Mouse (Mus musculus) heart, embryonic 10.5 days (tissue): ENCODE measurements at regions not wholly inside any gene's neighbourhood (a gene's known extent, or its start where the extent isn't known, plus 50 kb on each side); places are given as distances from the start of the nearest gene placed in this dataset.
"Not testable (repeated sequence)": the region's sequence is repeated elsewhere in the genome, so short reads cannot be mapped to it uniquely, and the experiment has no call there.

ENCODE experiments used
- DNase-seq: peaks from one replicate; pipeline ENCODE4 v3.0.0-alpha.2; 2017; ENCODE audit warnings: low spot score
- H3K27ac ChIP-seq: fragments of 300-500 bp; sonication (generic); 2 replicates; pipeline ENCODE4 v1.5.1; 2016; ENCODE audit warnings: mild to moderate bottlenecking
- H3K27me3 ChIP-seq: fragments of 300-500 bp; sonication (generic); 2 replicates; pipeline ENCODE4 v1.6.1; 2016; ENCODE audit warnings: mild to moderate bottlenecking; ENCODE audit not compliant: poor library complexity, insufficient read depth, severe bottlenecking
- H3K36me3 ChIP-seq: fragments of 300-500 bp; sonication (generic); 2 replicates; pipeline ENCODE4 v1.6.1; 2016; ENCODE audit warnings: mild to moderate bottlenecking, moderate library complexity
- H3K4me1 ChIP-seq: fragments of 300-500 bp; sonication (generic); 2 replicates; pipeline ENCODE4 v1.6.1; 2016; ENCODE audit warnings: mild to moderate bottlenecking
- H3K4me3 ChIP-seq: fragments of 300-500 bp; sonication (generic); 2 replicates; pipeline ENCODE4 v1.5.1; 2016; ENCODE audit warnings: mild to moderate bottlenecking, moderate library complexity
- H3K9me3 ChIP-seq: fragments of 300-500 bp; sonication (generic); 2 replicates; pipeline ENCODE4 v1.6.1; 2016; ENCODE audit warnings: mild to moderate bottlenecking, moderate library complexity
- WGBS: fragments of 180-500 bp; shearing (Covaris S2); methylation state at CpG from one replicate; pipeline ENCODE4 v1.1.7; 2016; 5-methylcytosine and 5-hydroxymethylcytosine counted together

- no peaks in the 10 kb centered on the region for H3K9me3 ChIP-seq
- H3K36me3 ChIP-seq, result no peaks in the 10 kb centered on the region
- peak; percentile 46 for DNase-seq
- H3K4me3 ChIP-seq, result no peak overlapping the region
- no peaks in the 10 kb centered on the region for H3K27me3 ChIP-seq
- no peak overlapping the region for H3K27ac ChIP-seq
- H3K4me1 ChIP-seq, result no peaks in the 10 kb centered on the region
- WGBS, result 87% methylated on average over 14 of the region's 14 CpGs
Observed at GRCm38 (mm10) chr8:103634951-103635350, 466.5 kb upstream of the Cdh5 start.

- H3K4me1 ChIP-seq, result no peaks in the 10 kb centered on the region
- H3K27ac ChIP-seq, result no peak overlapping the region
- H3K4me3 ChIP-seq, result no peak overlapping the region
- no peaks in the 10 kb centered on the region for H3K36me3 ChIP-seq
- DNase-seq, result peak; percentile 55
- H3K27me3 ChIP-seq, result no peaks in the 10 kb centered on the region
- WGBS, result 82% methylated on average over 2 of the region's 2 CpGs
- no peaks in the 10 kb centered on the region for H3K9me3 ChIP-seq
Observed at GRCm38 (mm10) chr8:103643621-103644020, 457.8 kb upstream of the Cdh5 start.

DNA sequence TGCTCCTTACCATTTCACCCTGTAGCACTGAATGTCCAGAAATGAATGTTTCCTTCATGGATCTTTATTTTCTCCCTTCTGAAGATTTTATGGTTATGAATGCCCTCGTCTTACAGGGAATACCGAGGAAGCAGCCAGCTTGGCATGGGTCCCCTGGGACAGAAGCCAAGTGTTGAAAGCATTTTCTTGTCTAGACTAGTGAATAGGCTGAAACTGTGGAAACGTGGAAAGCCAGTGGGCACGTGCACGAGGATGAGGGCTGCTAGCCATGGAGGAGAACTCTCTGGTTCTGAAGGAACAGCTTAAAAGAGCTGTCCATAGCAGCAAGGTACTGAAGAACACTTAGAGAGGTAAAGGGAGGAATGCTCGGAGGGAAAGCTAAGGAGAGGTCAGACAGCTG is 457.3 kb upstream of the Cdh5 start:
- no peaks in the 10 kb centered on the region for H3K27me3 ChIP-seq
- 78% methylated on average over 6 of the region's 6 CpGs for WGBS
- H3K27ac ChIP-seq, result no peak overlapping the region
- peak; percentile 53 for DNase-seq
- no peaks in the 10 kb centered on the region for H3K9me3 ChIP-seq
- H3K4me1 ChIP-seq, result no peaks in the 10 kb centered on the region
- H3K4me3 ChIP-seq, result no peak overlapping the region
- no peaks in the 10 kb centered on the region for H3K36me3 ChIP-seq

DNA sequence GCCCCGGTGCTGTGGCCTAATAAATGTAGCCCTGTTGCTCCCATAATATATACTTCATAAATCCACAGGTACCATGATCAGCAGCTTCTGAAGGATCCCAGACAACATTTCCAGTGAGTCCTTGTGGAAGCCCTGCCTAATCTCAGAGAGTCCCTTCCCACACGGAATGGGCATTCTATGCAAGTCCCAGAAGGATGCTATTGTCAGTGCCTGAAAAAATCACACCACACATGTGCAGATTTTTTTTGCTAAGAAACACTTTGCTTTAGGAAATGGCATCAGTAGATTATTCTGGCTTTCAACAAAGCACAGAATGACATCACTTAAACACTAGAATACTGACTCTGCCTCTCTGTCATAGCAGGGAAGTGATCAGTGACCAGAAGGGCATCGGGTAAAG is 456.6 kb upstream of the Cdh5 start:
- peak; percentile 46 for DNase-seq
- Histone ChIP-seq H3K27me3 (no peaks in the 10 kb centered on the region), H3K9me3 (no peaks in the 10 kb centered on the region), H3K4me1 (no peaks in the 10 kb centered on the region), H3K4me3 (no peak overlapping the region), H3K27ac (no peak overlapping the region), H3K36me3 (no peaks in the 10 kb centered on the region)
- 88% methylated on average over 3 of the region's 3 CpGs for WGBS

- no peak for DNase-seq
- no peaks in the 10 kb centered on the region for H3K4me1 ChIP-seq
- H3K9me3 ChIP-seq, result no peaks in the 10 kb centered on the region
- H3K4me3 ChIP-seq, result no peak overlapping the region
- H3K27me3 ChIP-seq, result no peaks in the 10 kb centered on the region
- 92% methylated on average over 1 of the region's 1 CpGs for WGBS
- no peak overlapping the region for H3K27ac ChIP-seq
- H3K36me3 ChIP-seq, result no peaks in the 10 kb centered on the region
Observed at GRCm38 (mm10) chr8:103664796-103665195, 436.6 kb upstream of the Cdh5 start.

- 82% methylated on average over 5 of the region's 5 CpGs for WGBS
- H3K36me3 ChIP-seq, DNase-seq, H3K4me3 ChIP-seq, H3K4me1 ChIP-seq, H3K9me3 ChIP-seq, H3K27me3 ChIP-seq, H3K27ac ChIP-seq: not testable (repeated sequence)
Observed at GRCm38 (mm10) chr8:103686233-103686632, 415.2 kb upstream of the Cdh5 start.

DNA sequence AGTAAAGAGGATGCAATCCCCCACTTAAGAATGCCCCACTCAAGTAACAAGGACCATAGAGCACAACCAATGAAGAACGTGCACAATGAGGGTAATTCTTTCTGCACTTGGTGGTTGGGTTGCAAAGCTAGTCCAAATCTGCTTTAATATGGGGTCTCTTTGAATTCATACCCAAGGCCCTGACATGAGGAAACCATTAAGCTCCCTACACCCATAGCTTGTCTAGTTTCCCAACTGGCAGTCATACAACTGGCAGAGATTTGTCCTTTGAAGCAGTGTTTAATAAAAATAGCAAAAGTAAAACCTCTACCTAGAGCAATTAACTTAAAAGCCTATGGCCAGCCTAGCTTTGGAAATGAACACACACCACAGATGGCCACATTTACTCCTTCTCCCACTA is 411.0 kb upstream of the Cdh5 start:
- H3K36me3 ChIP-seq, result no peaks in the 10 kb centered on the region
- no peak overlapping the region for H3K4me3 ChIP-seq
- no peak overlapping the region for H3K27ac ChIP-seq
- H3K27me3 ChIP-seq, result no peaks in the 10 kb centered on the region
- no peaks in the 10 kb centered on the region for H3K9me3 ChIP-seq
- WGBS, result 74% methylated on average over 1 of the region's 1 CpGs
- no peaks in the 10 kb centered on the region for H3K4me1 ChIP-seq
- DNase-seq, result no peak

- H3K27me3 ChIP-seq, result no peaks in the 10 kb centered on the region
- WGBS, result 86% methylated on average over 8 of the region's 8 CpGs
- H3K9me3 ChIP-seq, result no peaks in the 10 kb centered on the region
- DNase-seq, result peak; percentile 54
- no peaks in the 10 kb centered on the region for H3K36me3 ChIP-seq
- no peak overlapping the region for H3K4me3 ChIP-seq
- no peak overlapping the region for H3K27ac ChIP-seq
- H3K4me1 ChIP-seq, result no peaks in the 10 kb centered on the region
Observed at GRCm38 (mm10) chr8:103693531-103693930, 407.9 kb upstream of the Cdh5 start.

GRCm38 (mm10) chr8:103694331-103694891 is 407.0 kb upstream of the Cdh5 start:
- H3K27ac ChIP-seq, result no peak overlapping the region

DNA sequence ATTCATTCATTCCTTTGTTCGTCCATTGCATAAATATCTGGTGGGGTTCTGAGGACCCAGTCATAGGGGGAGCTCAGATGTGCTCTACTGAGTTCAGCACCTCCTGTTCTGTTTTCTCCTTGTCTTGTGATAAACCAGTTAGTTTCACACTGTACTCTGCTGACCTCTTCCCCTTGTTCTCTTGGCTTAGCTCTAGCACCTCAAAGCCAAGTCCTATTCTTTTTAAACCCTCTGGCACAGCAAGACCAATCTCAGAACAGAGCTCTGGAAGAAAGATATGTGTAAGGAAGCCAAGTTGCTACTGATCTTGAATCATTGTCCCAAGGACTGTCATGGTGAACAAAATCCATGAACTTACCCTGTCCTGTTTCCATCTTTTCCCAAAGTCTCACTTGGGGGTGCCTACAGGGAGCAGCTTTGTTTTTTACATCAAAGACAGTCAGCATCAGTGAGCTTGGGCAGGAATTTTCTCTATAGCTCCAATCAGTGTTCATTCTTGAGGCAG is 402.4 kb upstream of the Cdh5 start:
- no peaks in the 10 kb centered on the region for H3K4me1 ChIP-seq
- H3K27ac ChIP-seq, result no peak overlapping the region
- no peaks in the 10 kb centered on the region for H3K9me3 ChIP-seq
- no peak overlapping the region for H3K4me3 ChIP-seq
- 76% methylated on average over 1 of the region's 1 CpGs for WGBS
- no peak for DNase-seq
- H3K27me3 ChIP-seq, result no peaks in the 10 kb centered on the region
- H3K36me3 ChIP-seq, result no peaks in the 10 kb centered on the region

More at GRCm38 (mm10) chr8:103694331-103694891, 407.0 kb upstream of the Cdh5 start:
- H3K4me1 ChIP-seq, result no peaks in the 10 kb centered on the region
- no peak overlapping the region for H3K4me3 ChIP-seq
- WGBS, result 87% methylated on average over 7 of the region's 7 CpGs
- no peaks in the 10 kb centered on the region for H3K36me3 ChIP-seq
- peak; percentile 65 for DNase-seq
- no peaks in the 10 kb centered on the region for H3K9me3 ChIP-seq
- H3K27me3 ChIP-seq, result no peaks in the 10 kb centered on the region

- H3K36me3 ChIP-seq, result no peaks in the 10 kb centered on the region
- no peaks in the 10 kb centered on the region for H3K9me3 ChIP-seq
- no peaks in the 10 kb centered on the region for H3K27me3 ChIP-seq
- 76% methylated on average over 2 of the region's 2 CpGs for WGBS
- H3K27ac ChIP-seq, result no peak overlapping the region
- DNase-seq, result no peak
- H3K4me3 ChIP-seq, result no peak overlapping the region
- H3K4me1 ChIP-seq, result no peaks in the 10 kb centered on the region
Observed at GRCm38 (mm10) chr8:103702236-103702635, 399.2 kb upstream of the Cdh5 start.

DNA sequence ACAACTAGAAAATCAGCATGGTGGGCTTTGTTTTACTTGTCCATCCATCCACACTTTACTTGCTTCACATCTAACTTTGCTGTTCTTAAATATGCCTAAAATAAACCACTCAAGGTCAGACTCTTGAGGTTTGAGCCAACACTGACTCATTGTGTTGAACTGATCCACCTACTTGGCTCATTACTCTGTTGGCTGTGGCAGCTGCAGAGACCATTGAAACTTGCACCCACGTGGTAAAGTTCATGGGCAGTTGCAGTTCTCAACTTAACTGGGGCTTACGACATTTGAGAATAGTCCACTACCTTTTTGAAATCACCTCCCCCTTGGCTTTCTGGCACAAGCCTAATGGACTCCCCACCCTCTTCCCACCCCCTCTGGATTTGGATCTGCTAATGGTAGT is 395.3 kb upstream of the Cdh5 start:
- no peak for DNase-seq
- 82% methylated on average over 2 of the region's 2 CpGs for WGBS
- H3K9me3 ChIP-seq, result no peaks in the 10 kb centered on the region

GRCm38 (mm10) chr8:103710871-103711270 is 390.6 kb upstream of the Cdh5 start:
- not testable (repeated sequence) for DNase-seq, H3K9me3 ChIP-seq, H3K4me1 ChIP-seq, H3K27ac ChIP-seq, H3K27me3 ChIP-seq, H3K36me3 ChIP-seq, H3K4me3 ChIP-seq
- 82% methylated on average over 7 of the region's 7 CpGs for WGBS

More for the DNA sequence above, 395.3 kb upstream of the Cdh5 start:
- Histone ChIP-seq H3K27me3 (no peaks in the 10 kb centered on the region), H3K4me3 (no peak overlapping the region), H3K27ac (no peak overlapping the region), H3K4me1 (no peaks in the 10 kb centered on the region), H3K36me3 (no peaks in the 10 kb centered on the region)

- no peaks in the 10 kb centered on the region for H3K4me1 ChIP-seq
- no peaks in the 10 kb centered on the region for H3K9me3 ChIP-seq
- H3K4me3 ChIP-seq, result no peak overlapping the region
- H3K27ac ChIP-seq, result no peak overlapping the region
- H3K36me3 ChIP-seq, result no peaks in the 10 kb centered on the region
- DNase-seq, result no peak
- H3K27me3 ChIP-seq, result no peaks in the 10 kb centered on the region
- WGBS, result 65% methylated on average over 4 of the region's 4 CpGs
Observed at GRCm38 (mm10) chr8:103717723-103718122, 383.7 kb upstream of the Cdh5 start.
